35 mouse cellular contexts compared by ENCODE assay signal in the genomic region with DNA sequence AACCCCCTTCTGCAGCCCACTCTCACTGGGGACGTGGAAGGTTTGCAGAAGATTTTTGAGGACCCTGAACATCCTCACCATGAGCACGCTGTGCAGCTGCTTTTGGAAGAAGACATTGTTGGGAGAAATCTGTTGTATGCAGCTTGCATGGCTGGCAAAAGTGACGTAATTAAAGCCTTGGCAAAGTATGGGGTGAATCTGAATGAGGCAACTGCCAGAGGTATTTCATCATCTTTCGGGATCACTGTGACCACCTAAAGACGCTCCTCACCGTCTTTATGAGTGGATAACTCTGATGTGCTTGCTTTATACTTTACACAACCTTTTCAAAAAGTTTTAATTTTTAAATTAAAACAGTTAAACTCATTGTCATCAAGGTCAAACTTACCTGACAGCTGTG. TPM values are rescaled to one million over a fixed set of nuclear protein-coding genes. Genes with fewer than 3 reads are reported as not detected.
A peak's percentile ranks its signal among the peaks of the same experiment; 100 is the strongest.
DNase-seq lines count a peak whose midpoint lies in the region; ATAC-seq and TF ChIP-seq lines count a peak whose summit lies in the region.
"Had no signal": no experiment of that assay in that cellular context is flagged by ENCODE, and none has a peak within 500 bp of the region (broad histone marks: within the 10 kb centered on the region; RNA-seq: fewer than 3 reads in every experiment).

No protein-coding gene starts in this region.

- H3K27me3 ChIP-seq in forebrain, embryonic 13.5 days = no peaks in the 10 kb centered on the region
- no peaks in the 10 kb centered on the region for H3K27me3 ChIP-seq in forebrain, embryonic 11.5 days (ENCODE audit: control insufficient read depth, insufficient read depth, low read length)
- H3K27me3 ChIP-seq in liver, postnatal 0 days (ENCODE audit: insufficient read depth, low read length) = no peaks in the 10 kb centered on the region
- no peaks in the 10 kb centered on the region for H3K27me3 ChIP-seq in myocyte (ENCODE audit: control insufficient read depth, insufficient read depth, insufficient read length)
- no peaks in the 10 kb centered on the region for H3K27me3 ChIP-seq in lung, postnatal 0 days (replicated peaks; ENCODE audit: insufficient read depth, low read length)
- H3K27me3 ChIP-seq: forebrain, embryonic 12.5 days; heart, embryonic 13.5 days; hindbrain, embryonic 15.5 days; intestine, embryonic 15.5 days; limb, embryonic 13.5 days; midbrain, embryonic 13.5 days had no signal

- peak overlapping the region; percentile 38; the same call in 1 of the 2 replicates for H3K4me2 ChIP-seq in forebrain, embryonic 13.5 days
- no peak overlapping the region for H3K4me2 ChIP-seq in forebrain, embryonic 11.5 days (ENCODE audit: low read depth, low read length, severe bottlenecking)
- H3K4me2 ChIP-seq in liver, postnatal 0 days (ENCODE audit: low read depth, low read length) = no peak overlapping the region; the same call in 1 of the 2 replicates
- peak overlapping the region; percentile 80 for H3K4me2 ChIP-seq in myocyte (ENCODE audit: low read depth)
- no peak overlapping the region for H3K4me2 ChIP-seq in lung, postnatal 0 days (replicated peaks; ENCODE audit: low read depth, low read length)
- H3K4me2 ChIP-seq: forebrain, embryonic 12.5 days; heart, embryonic 13.5 days; hindbrain, embryonic 15.5 days; intestine, embryonic 15.5 days; limb, embryonic 13.5 days; lung, embryonic 14.5 days; midbrain, embryonic 13.5 days had no signal

- DNase-seq in forebrain, embryonic 11.5 days (ENCODE audit: low spot score) = no peak
- no peak for DNase-seq in liver, postnatal 0 days
- DNase-seq in liver (no peak), NIH3T3 (ENCODE audit: low read depth) (peak; percentile 62)
- DNase-seq in lung, postnatal 14 days = no peak
- DNase-seq in lung, postnatal 0 days (ENCODE audit: low spot score) = no peak
- DNase-seq: adrenal gland, adult 2 months; adrenal gland, postnatal 36 days; cerebellum, adult 2 months; cerebellum, postnatal 14 days; gastrocnemius, adult 2 months; gastrocnemius, postnatal 36 days; heart, adult 2 months; heart, postnatal 10 days; kidney, postnatal 25 days; lung, embryonic 14.5 days; lung, postnatal 36 days; right cerebral cortex, postnatal 14 days; thymus, postnatal 25 days had no signal

- no peaks in the 10 kb centered on the region for H3K79me2 ChIP-seq in myocyte (ENCODE audit: control insufficient read depth, insufficient read depth)

- no peak overlapping the region for H3K27ac ChIP-seq in forebrain, embryonic 13.5 days
- H3K27ac ChIP-seq in forebrain, embryonic 11.5 days (ENCODE audit: low read depth, low read length) = no peak overlapping the region
- H3K27ac ChIP-seq in liver, postnatal 0 days (ENCODE audit: low read depth) = no peak overlapping the region
- no peak overlapping the region for H3K27ac ChIP-seq in lung, postnatal 0 days (ENCODE audit: low read length)
- H3K27ac ChIP-seq: forebrain, embryonic 12.5 days; gastrocnemius, adult 2 months; heart, adult 2 months; heart, embryonic 13.5 days; hindbrain, embryonic 15.5 days; intestine, embryonic 15.5 days; layer of hippocampus, adult 2 months; limb, embryonic 13.5 days; liver, embryonic 14.5 days; midbrain, embryonic 13.5 days had no signal

- H3K36me3 ChIP-seq in forebrain, embryonic 13.5 days (ENCODE audit: poor library complexity, severe bottlenecking) = no peaks in the 10 kb centered on the region
- no peaks in the 10 kb centered on the region for H3K36me3 ChIP-seq in forebrain, embryonic 11.5 days (ENCODE audit: control insufficient read depth, insufficient read depth, low read length)
- no peaks in the 10 kb centered on the region for H3K36me3 ChIP-seq in liver, postnatal 0 days (replicated peaks; ENCODE audit: insufficient read depth, low read length)
- peaks cover 4% of the 10 kb centered on the region for H3K36me3 ChIP-seq in myocyte (ENCODE audit: control insufficient read depth, insufficient read depth)
- H3K36me3 ChIP-seq in lung, postnatal 0 days (ENCODE audit: insufficient read depth, low read length) = no peaks in the 10 kb centered on the region
- H3K36me3 ChIP-seq: forebrain, embryonic 12.5 days; G1E; heart, embryonic 13.5 days; hindbrain, embryonic 15.5 days; intestine, embryonic 15.5 days; limb, embryonic 13.5 days; midbrain, embryonic 13.5 days had no signal

- TF ChIP-seq POLR2A in myocyte (IDR thresholded peaks at IDR 0.05; ENCODE audit: insufficient read length, low read depth) = peak; percentile 26

- H3K9ac ChIP-seq in forebrain, embryonic 13.5 days = no peak overlapping the region
- no peak overlapping the region for H3K9ac ChIP-seq in forebrain, embryonic 11.5 days (ENCODE audit: low read length)
- H3K9ac ChIP-seq in liver, postnatal 0 days (replicated peaks) = no peak overlapping the region
- H3K9ac ChIP-seq in lung, postnatal 0 days (replicated peaks; ENCODE audit: low read depth) = no peak overlapping the region
- H3K9ac ChIP-seq: forebrain, embryonic 12.5 days; heart, embryonic 13.5 days; hindbrain, embryonic 15.5 days; intestine, embryonic 15.5 days; limb, embryonic 13.5 days; liver, embryonic 14.5 days; lung, embryonic 14.5 days; midbrain, embryonic 13.5 days had no signal

- H3K4me1 ChIP-seq in forebrain, embryonic 13.5 days = no peaks in the 10 kb centered on the region
- no peaks in the 10 kb centered on the region for H3K4me1 ChIP-seq in forebrain, embryonic 11.5 days (replicated peaks; ENCODE audit: control insufficient read depth, insufficient read depth, low read length)
- 0 out of 2 replicates have a peak, but pooled peaks cover 2% of the 10 kb centered on the region for H3K4me1 ChIP-seq in liver, postnatal 0 days (ENCODE audit: insufficient read depth)
- no peaks in the 10 kb centered on the region for H3K4me1 ChIP-seq in lung, postnatal 0 days (ENCODE audit: insufficient read depth, low read depth, low read length)
- H3K4me1 ChIP-seq: forebrain, embryonic 12.5 days; heart, embryonic 13.5 days; hindbrain, embryonic 15.5 days; intestine, embryonic 15.5 days; limb, embryonic 13.5 days; midbrain, embryonic 13.5 days had no signal

- ATAC-seq in forebrain, embryonic 13.5 days = no peak
- no peak for ATAC-seq in forebrain, embryonic 11.5 days (replicated peaks; ENCODE audit: low FRiP score)
- ATAC-seq in liver, postnatal 0 days = peak; percentile 63
- no peak for ATAC-seq in lung, postnatal 0 days
- ATAC-seq: CD4-positive, CD25-positive, alpha-beta regulatory T cell, adult 4 months; intestine, embryonic 15.5 days; midbrain, embryonic 13.5 days had no signal

- no peaks in the 10 kb centered on the region for H3K9me3 ChIP-seq in forebrain, embryonic 13.5 days (replicated peaks)
- H3K9me3 ChIP-seq in forebrain, embryonic 11.5 days (ENCODE audit: control insufficient read depth, low read length) = no peaks in the 10 kb centered on the region
- H3K9me3 ChIP-seq in liver, postnatal 0 days (ENCODE audit: low read length) = no peaks in the 10 kb centered on the region
- H3K9me3 ChIP-seq in lung, postnatal 0 days (ENCODE audit: low read length) = no peaks in the 10 kb centered on the region
- H3K9me3 ChIP-seq: forebrain, embryonic 12.5 days; G1E; heart, embryonic 13.5 days; hindbrain, embryonic 15.5 days; intestine, embryonic 15.5 days; limb, embryonic 13.5 days; midbrain, embryonic 13.5 days had no signal

- no peak for TF ChIP-seq EP300 in liver, postnatal 0 days (IDR thresholded peaks at IDR 0.05; ENCODE audit: low read depth)
- TF ChIP-seq EP300 in lung, postnatal 0 days (IDR thresholded peaks at IDR 0.05) = no peak

- no peak overlapping the region for H3ac ChIP-seq in myocyte (ENCODE audit: control insufficient read depth, insufficient read length)

- TF ChIP-seq CTCF in liver, postnatal 0 days (IDR thresholded peaks at IDR 0.05; ENCODE audit: low read depth) = no peak
- TF ChIP-seq CTCF in lung, postnatal 0 days (IDR thresholded peaks at IDR 0.05) = no peak

- 50% methylated on average over 6 of the region's 6 CpGs for WGBS in forebrain, embryonic 13.5 days
- WGBS in forebrain, embryonic 11.5 days = 72% methylated on average over 6 of the region's 6 CpGs
- WGBS in liver, postnatal 0 days (ENCODE audit: insufficient replicate concordance) = 58% methylated on average over 6 of the region's 6 CpGs
- 65% methylated on average over 6 of the region's 6 CpGs for WGBS in lung, postnatal 0 days

- H3K4me3 ChIP-seq in forebrain, embryonic 13.5 days = no peak overlapping the region
- H3K4me3 ChIP-seq in forebrain, embryonic 11.5 days (ENCODE audit: low read depth, low read length) = no peak overlapping the region
- no peak overlapping the region for H3K4me3 ChIP-seq in liver, postnatal 0 days (ENCODE audit: low read depth, low read length)
- peak overlapping the region; percentile 37 for H3K4me3 ChIP-seq in myocyte
- no peak overlapping the region for H3K4me3 ChIP-seq in lung, postnatal 0 days (ENCODE audit: low read depth, low read length)
- H3K4me3 ChIP-seq: erythroblast, embryonic 14.5 days; forebrain, embryonic 12.5 days; gastrocnemius, adult 2 months; heart, adult 2 months; heart, embryonic 13.5 days; hindbrain, embryonic 15.5 days; intestine, embryonic 15.5 days; layer of hippocampus, adult 2 months; limb, embryonic 13.5 days; midbrain, embryonic 13.5 days had no signal

TF ChIP-seq in myocyte, 11 proteins besides CTCF, POLR2A, EP300 and RAD21 (continues in another document):
- TF ChIP-seq REST (IDR thresholded peaks at IDR 0.05; ENCODE audit: insufficient read depth, insufficient read length) (no peak), MAX (IDR thresholded peaks at IDR 0.05; ENCODE audit: low read depth) (no peak), SRF (IDR thresholded peaks at IDR 0.05; ENCODE audit: control insufficient read depth, insufficient read length, low read depth) (no peak)

RNA-seq across cellular contexts. Expression of a gene that starts 8.0 kb away (rescaled TPM):
- polyA plus RNA-seq in forebrain, embryonic 13.5 days (2015; fragmentation: Nextera tagmentation; extraction: Ambion mirVana) = 0.54 and 0.65 TPM in 2 replicates
- 0.23 and 0.36 TPM in 2 replicates for polyA plus RNA-seq in forebrain, embryonic 11.5 days (2014; fragmentation: Nextera tagmentation; extraction: Ambion mirVana)
- not detected in 2 replicates for polyA plus RNA-seq in liver, postnatal 0 days (2015; fragmentation: Nextera tagmentation; extraction: Ambion mirVana)
- polyA plus RNA-seq in myocyte (2012; fragmentation: generic; extraction: Trizol) = not detected
- 0.15 TPM in 1 of 2 replicates, not detected in the other for polyA plus RNA-seq in lung, postnatal 0 days (2015; fragmentation: Nextera tagmentation; extraction: Ambion mirVana)
- polyA plus RNA-seq: adrenal gland, adult 2 months; CD4-positive, CD25-positive, alpha-beta regulatory T cell, adult 4 months; cerebellum, adult 2 months; cortical plate, adult 2 months; embryonic facial prominence, embryonic 14.5 days; erythroblast, embryonic 14.5 days; G1E; heart, adult 2 months; intestine, embryonic 15.5 days; liver, embryonic 14.5 days; lung, embryonic 14.5 days; stomach, embryonic 16.5 days had no signal

RNA-seq across cellular contexts. Expression of a gene that starts 8.6 kb away (rescaled TPM):
- 12.6 and 13.0 TPM in 2 replicates for polyA plus RNA-seq in forebrain, embryonic 13.5 days (2015; fragmentation: Nextera tagmentation; extraction: Ambion mirVana)
- 8.0 and 8.5 TPM in 2 replicates for polyA plus RNA-seq in forebrain, embryonic 11.5 days (2014; fragmentation: Nextera tagmentation; extraction: Ambion mirVana)
- not detected in 2 replicates for polyA plus RNA-seq in liver, postnatal 0 days (2015; fragmentation: Nextera tagmentation; extraction: Ambion mirVana)
- polyA plus RNA-seq in myocyte (2012; fragmentation: generic; extraction: Trizol) = 1.1 TPM
- polyA plus RNA-seq in lung, postnatal 0 days (2015; fragmentation: Nextera tagmentation; extraction: Ambion mirVana) = 1.3 and 2.2 TPM in 2 replicates
- polyA plus RNA-seq: CD4-positive, CD25-positive, alpha-beta regulatory T cell, adult 4 months; erythroblast, embryonic 14.5 days; G1E had no signal

RNA-seq across cellular contexts. Expression of a gene that starts 19.8 kb away (rescaled TPM):
- polyA plus RNA-seq in forebrain, embryonic 13.5 days (2015; fragmentation: Nextera tagmentation; extraction: Ambion mirVana) = 16.4 and 17.2 TPM in 2 replicates
- polyA plus RNA-seq in forebrain, embryonic 11.5 days (2014; fragmentation: Nextera tagmentation; extraction: Ambion mirVana) = 18.6 and 20.1 TPM in 2 replicates
- 3.6 and 3.9 TPM in 2 replicates for polyA plus RNA-seq in liver, postnatal 0 days (2015; fragmentation: Nextera tagmentation; extraction: Ambion mirVana)
- 10.1 TPM for polyA plus RNA-seq in myocyte (2012; fragmentation: generic; extraction: Trizol)
- polyA plus RNA-seq in lung, postnatal 0 days (2015; fragmentation: Nextera tagmentation; extraction: Ambion mirVana) = 9.5 and 10.0 TPM in 2 replicates

Comparison
In these comparisons a context has a peak if more than half of its experiments do, and no peak if none do; other contexts are left out.
1. H3K4me2 ChIP-seq: peak in forebrain, embryonic 13.5 days (single experiment) and myocyte (single experiment); none in forebrain, embryonic 11.5 days (single experiment), liver, postnatal 0 days (single experiment) and lung, postnatal 0 days (single experiment).